Mouse (Mus musculus): ENCODE data around the gene Rab3ip.

The Rab3ip gene

GRCm38 (mm10) chr10:116957867-116958551, 7.4 kb upstream of the Rab3ip start:
- DNase-seq (ENCODE audit: low read depth, low spot score): no peak

GRCm38 (mm10) chr10:116956483-116957158, 6.1 kb upstream of the Rab3ip start:
- DNase-seq (ENCODE audit: low read depth, low spot score): peak; percentile 26

- no peak for DNase-seq (ENCODE audit: low read depth, low spot score)
Measured at GRCm38 (mm10) chr10:116955191-116955590, 4.6 kb upstream of the Rab3ip start.

GRCm38 (mm10) chr10:116950886-116951285, 317 bp upstream of the Rab3ip start:
- no peak for DNase-seq (ENCODE audit: low read depth, low spot score)

- DNase-seq (ENCODE audit: low read depth, low spot score): no peak
Measured at GRCm38 (mm10) chr10:116949111-116950008, 1.2 kb downstream of the Rab3ip start.

- no peak for DNase-seq (ENCODE audit: low read depth, low spot score)
Measured at GRCm38 (mm10) chr10:116948414-116948813, 2.2 kb downstream of the Rab3ip start.

GRCm38 (mm10) chr10:116944940-116945339, 5.6 kb downstream of the Rab3ip start:
- no peak for DNase-seq (ENCODE audit: low read depth, low spot score)

- DNase-seq (ENCODE audit: low read depth, low spot score): no peak
Measured at GRCm38 (mm10) chr10:116944144-116944543, 6.4 kb downstream of the Rab3ip start.

GRCm38 (mm10) chr10:116943025-116943424, 7.5 kb downstream of the Rab3ip start:
- no peak for DNase-seq (ENCODE audit: low read depth, low spot score)

GRCm38 (mm10) chr10:116935028-116935427, 15.5 kb downstream of the Rab3ip start:
- no peak for DNase-seq (ENCODE audit: low read depth, low spot score)

- no peak for DNase-seq (ENCODE audit: low read depth, low spot score)
Measured at GRCm38 (mm10) chr10:116933794-116934193, 16.8 kb downstream of the Rab3ip start.

GRCm38 (mm10) chr10:116932418-116932817, 18.2 kb downstream of the Rab3ip start:
- no peak for DNase-seq (ENCODE audit: low read depth, low spot score)

- DNase-seq (ENCODE audit: low read depth, low spot score): no peak
Measured at GRCm38 (mm10) chr10:116931497-116932179, 18.9 kb downstream of the Rab3ip start.

- DNase-seq (ENCODE audit: low read depth, low spot score): no peak
Measured at GRCm38 (mm10) chr10:116930936-116931335, 19.6 kb downstream of the Rab3ip start.

GRCm38 (mm10) chr10:116930506-116930905, 20.1 kb downstream of the Rab3ip start:
- no peak for DNase-seq (ENCODE audit: low read depth, low spot score)

GRCm38 (mm10) chr10:116928826-116929225, 21.7 kb downstream of the Rab3ip start:
- no peak for DNase-seq (ENCODE audit: low read depth, low spot score)

- no peak for DNase-seq (ENCODE audit: low read depth, low spot score)
Measured at GRCm38 (mm10) chr10:116926428-116927113, 24.0 kb downstream of the Rab3ip start.

GRCm38 (mm10) chr10:116923651-116924495, 26.7 kb downstream of the Rab3ip start:
- DNase-seq (ENCODE audit: low read depth, low spot score): no peak

- DNase-seq (ENCODE audit: low read depth, low spot score): no peak
Measured at GRCm38 (mm10) chr10:116922161-116922560, 28.4 kb downstream of the Rab3ip start.

- DNase-seq (ENCODE audit: low read depth, low spot score): no peak
Measured at GRCm38 (mm10) chr10:116921416-116921815, 29.2 kb downstream of the Rab3ip start.
